Mouse (Mus musculus) small intestine, adult 2 months (tissue): Measurements from ENCODE around the gene Porcn.

Experiments
- CTCF ChIP-seq: fragments of 200-500 bp; IDR thresholded peaks from 2 replicates; pipeline ENCODE4 v1.5.1; 2012; ENCODE audit warnings: low read depth, mild to moderate bottlenecking, control low read depth, inconsistent platforms, low read length, moderate library complexity, mixed read lengths; ENCODE audit not compliant: insufficient replicate concordance, insufficient read length; ENCODE audit errors: extremely low read depth
- POLR2A ChIP-seq: fragments of 200-500 bp; IDR thresholded peaks from 2 replicates; pipeline ENCODE4 v1.6.1; 2012; ENCODE audit warnings: low read depth, mild to moderate bottlenecking, control low read depth, inconsistent platforms, low read length, moderate library complexity

GRCm38 (mm10) chrX:8164471-8164870 is 41.9 kb downstream of the Porcn start:
- no peak for TF ChIP-seq CTCF
- TF ChIP-seq POLR2A = no peak
